Mouse (Mus musculus) heart, postnatal 0 days (tissue): ENCODE data around the gene Defb25.

Source experiments
- CTCF ChIP-seq: IDR thresholded peaks from 2 replicates; pipeline ENCODE4 v1.5.1; 2016; ENCODE audit warnings: antibody characterized with exemption, control low read depth, low read depth
- EP300 ChIP-seq: IDR thresholded peaks from 2 replicates; pipeline ENCODE4 v1.6.1; 2016; ENCODE audit warnings: antibody characterized with exemption, low read depth

DNA sequence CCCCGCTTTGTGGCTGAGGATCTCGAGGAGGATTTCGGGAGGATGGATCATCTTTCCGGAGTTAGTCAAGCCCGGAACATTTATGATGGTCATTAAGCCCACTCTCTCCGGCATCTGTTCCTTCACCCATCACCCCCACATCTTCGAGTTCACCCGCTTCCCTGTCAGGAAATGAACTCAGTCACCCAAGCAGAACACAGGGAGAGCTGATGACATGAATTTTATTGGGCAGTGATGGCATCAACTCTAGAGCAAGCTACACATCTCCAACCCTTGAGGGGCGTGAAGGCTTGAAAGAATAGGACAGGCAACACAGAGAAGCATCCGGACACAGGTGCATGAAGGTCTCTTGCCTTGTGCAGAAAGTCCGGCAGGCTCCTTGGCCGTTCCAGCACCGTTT lies 702 bp downstream of the Defb25 start:
- TF ChIP-seq EP300, result no peak
- no peak for TF ChIP-seq CTCF
